Mouse (Mus musculus) limb, embryonic 14.5 days (tissue): Measurements from ENCODE around the gene Tacc2. TPM values are rescaled to one million over a fixed set of nuclear protein-coding genes. Genes with fewer than 3 reads are reported as not detected.

Experiments
- ATAC-seq: fragments of 200-750 bp; cut with Nextera tagmentation; 2 replicates; pipeline ENCODE4 v1.8.0; 2017; ENCODE audit warnings: low read depth, moderate number of reproducible peaks, moderate TSS enrichment; ENCODE audit not compliant: low FRiP score
- DNase-seq: peaks from one replicate; pipeline ENCODE4 v3.0.0-alpha.2; 2015; ENCODE audit warnings: low spot score
- H3K27ac ChIP-seq: fragments of 300-500 bp; sonication (generic); replicated peaks from 2 replicates; pipeline ENCODE4 v1.5.1; 2014; ENCODE audit warnings: low read depth, mild to moderate bottlenecking, low read length, moderate library complexity, mixed read lengths
- H3K27me3 ChIP-seq: fragments of 300-500 bp; sonication (generic); 2 replicates; pipeline ENCODE4 v1.6.1; 2014; ENCODE audit warnings: low read length, mixed read lengths; ENCODE audit not compliant: control insufficient read depth, insufficient read depth
- H3K36me3 ChIP-seq: fragments of 300-500 bp; sonication (generic); 2 replicates; pipeline ENCODE4 v1.6.1; 2014; ENCODE audit warnings: mild to moderate bottlenecking, low read length, moderate library complexity, mixed read lengths; ENCODE audit not compliant: control insufficient read depth, insufficient read depth
- H3K4me1 ChIP-seq: fragments of 300-500 bp; sonication (generic); 2 replicates; pipeline ENCODE4 v1.6.1; 2014; ENCODE audit warnings: antibody characterized with exemption, low read length, mixed read lengths; ENCODE audit not compliant: control insufficient read depth, insufficient read depth
- H3K4me2 ChIP-seq: fragments of 300-500 bp; sonication (generic); replicated peaks from 2 replicates; pipeline ENCODE4 v1.6.1; 2014; ENCODE audit warnings: low read depth, mild to moderate bottlenecking, low read length, moderate library complexity; ENCODE audit not compliant: severe bottlenecking
- H3K4me3 ChIP-seq: fragments of 300-500 bp; sonication (generic); replicated peaks from 2 replicates; pipeline ENCODE4 v1.5.1; 2014; ENCODE audit warnings: low read length
- H3K9ac ChIP-seq: fragments of 300-500 bp; sonication (generic); 2 replicates; pipeline ENCODE4 v1.6.1; 2014; ENCODE audit warnings: mild to moderate bottlenecking, low read depth, low read length, moderate library complexity; ENCODE audit not compliant: severe bottlenecking
- H3K9me3 ChIP-seq: fragments of 300-500 bp; sonication (generic); 2 replicates; pipeline ENCODE4 v1.6.1; 2016; ENCODE audit warnings: low read length; ENCODE audit not compliant: control insufficient read depth
- POLR2A ChIP-seq: fragments of 200-500 bp; IDR thresholded peaks from 2 replicates; pipeline ENCODE4 v1.8.0; 2012; ENCODE audit warnings: inconsistent platforms, mild to moderate bottlenecking, moderate library complexity, borderline replicate concordance; ENCODE audit not compliant: insufficient read depth, insufficient read length; ENCODE audit errors: extremely low read depth
- WGBS: fragments of 180-500 bp; shearing (Covaris S2); extraction: QIAGEN DNeasy Blood & Tissue Kit; methylation state at CpG from one replicate; pipeline ENCODE4 v1.1.7; 2014; 5-methylcytosine and 5-hydroxymethylcytosine counted together
- polyA plus RNA-seq, 2 experiments: library from polyadenylated mRNA; depleted of rRNA in 1 of 2; stranded (reverse) in 1 of 2; unstranded in 1 of 2; fragments of >200 nt; fragmentation: Nextera tagmentation in 1 of 2; extraction: Ambion mirVana in 1 of 2; gene quantifications; 2 replicates each; pipeline versions ENCODE4 v1.2.1 to v1.2.3; 2012 to 2014

Tacc2 gene
- polyA plus RNA-seq, 2 experiments, result 38.2 to 49.1 TPM

DNA sequence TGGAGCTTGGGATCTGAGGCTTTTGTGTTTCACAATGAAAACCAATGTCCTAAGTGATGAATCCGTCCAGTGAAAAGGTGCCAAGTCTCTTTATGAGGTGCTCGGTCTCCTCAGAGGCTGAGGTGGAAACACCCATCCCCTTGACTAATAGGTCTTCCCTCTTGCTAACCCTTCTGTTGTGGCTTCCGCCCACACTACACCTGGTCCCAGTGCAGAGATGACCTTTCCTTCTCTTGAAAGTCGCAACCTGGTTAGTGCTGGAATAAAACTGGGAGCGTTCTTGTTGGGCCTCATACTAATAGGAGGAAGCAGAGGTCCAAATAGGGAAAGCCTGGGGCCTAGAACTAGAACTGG lies 55.1 kb downstream of the Tacc2 start:
- Histone ChIP-seq H3K4me2 (no peak overlapping the region), H3K27ac (no peak overlapping the region), H3K27me3 (no peaks in the 10 kb centered on the region), H3K9me3 (no peaks in the 10 kb centered on the region), H3K4me3 (no peak overlapping the region), H3K36me3 (no peaks in the 10 kb centered on the region), H3K4me1 (peaks cover 14% of the 10 kb centered on the region), H3K9ac (no peak overlapping the region)
- 94% methylated on average over 5 of the region's 5 CpGs for WGBS
- TF ChIP-seq POLR2A, result no peak
- no peak for ATAC-seq
- DNase-seq, result no peak

- Histone ChIP-seq H3K4me3 (no peak overlapping the region), H3K27me3 (no peaks in the 10 kb centered on the region), H3K9ac (no peak overlapping the region), H3K4me1 (peaks cover 19% of the 10 kb centered on the region), H3K4me2 (no peak overlapping the region), H3K27ac (no peak overlapping the region), H3K9me3 (no peaks in the 10 kb centered on the region), H3K36me3 (no peaks in the 10 kb centered on the region)
- ATAC-seq, result no peak
- WGBS, result 82% methylated on average over 4 of the region's 4 CpGs
- no peak for DNase-seq
- TF ChIP-seq POLR2A, result no peak
These were observed 57.1 kb downstream of the Tacc2 start for GRCm38 (mm10) chr7:130634259-130634871.

- Histone ChIP-seq H3K27me3 (no peaks in the 10 kb centered on the region), H3K9me3 (no peaks in the 10 kb centered on the region), H3K4me1 (peaks cover 19% of the 10 kb centered on the region), H3K4me2 (no peak overlapping the region), H3K27ac (no peak overlapping the region), H3K36me3 (no peaks in the 10 kb centered on the region), H3K4me3 (no peak overlapping the region), H3K9ac (no peak overlapping the region)
- TF ChIP-seq POLR2A, result no peak
- ATAC-seq (no peak), DNase-seq (no peak)
- WGBS, result 42% methylated on average over 7 of the region's 7 CpGs
These were observed 58.0 kb downstream of the Tacc2 start for GRCm38 (mm10) chr7:130635212-130635611.

GRCm38 (mm10) chr7:130636274-130636673 lies 59.0 kb downstream of the Tacc2 start:
- Histone ChIP-seq H3K4me2 (no peak overlapping the region), H3K36me3 (no peaks in the 10 kb centered on the region), H3K27ac (no peak overlapping the region), H3K4me3 (no peak overlapping the region), H3K9ac (no peak overlapping the region), H3K27me3 (no peaks in the 10 kb centered on the region), H3K9me3 (no peaks in the 10 kb centered on the region), H3K4me1 (peaks cover 19% of the 10 kb centered on the region)
- no peak for ATAC-seq
- TF ChIP-seq POLR2A, result no peak
- WGBS, result 79% methylated on average over 3 of the region's 3 CpGs
- DNase-seq, result no peak

- no peak for ATAC-seq
- H3K9me3 ChIP-seq, result no peaks in the 10 kb centered on the region
- peaks cover 17% of the 10 kb centered on the region for H3K4me1 ChIP-seq
- H3K27ac ChIP-seq, result no peak overlapping the region
- no peak overlapping the region for H3K9ac ChIP-seq
- WGBS, result 73% methylated on average over 4 of the region's 4 CpGs
- H3K4me3 ChIP-seq, result no peak overlapping the region
- DNase-seq, result no peak
- H3K4me2 ChIP-seq, result no peak overlapping the region
- H3K36me3 ChIP-seq, result no peaks in the 10 kb centered on the region
- no peaks in the 10 kb centered on the region for H3K27me3 ChIP-seq
- no peak for TF ChIP-seq POLR2A
These were observed 59.7 kb downstream of the Tacc2 start for GRCm38 (mm10) chr7:130636902-130637301.

DNA sequence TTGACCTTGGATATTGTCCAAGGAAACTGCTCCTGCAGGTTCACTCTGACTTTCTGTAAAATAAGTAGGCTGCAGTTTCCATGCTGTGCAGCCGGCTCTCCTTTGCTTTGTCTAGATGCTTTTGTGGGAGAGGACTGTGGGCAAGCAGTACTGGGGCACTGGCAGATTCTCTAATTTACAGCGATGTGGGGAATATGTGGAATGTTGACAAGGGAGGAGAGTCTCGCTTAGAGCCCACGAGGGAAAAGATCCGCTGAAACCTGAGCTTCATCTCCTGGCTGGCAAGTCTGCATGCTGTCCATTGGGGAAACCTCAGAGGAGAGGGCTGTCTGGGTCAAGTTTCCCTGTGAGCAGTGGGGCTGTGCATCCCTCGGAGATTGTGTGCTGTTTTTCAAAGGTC lies 60.6 kb downstream of the Tacc2 start:
- 12% methylated on average over 6 of the region's 6 CpGs for WGBS
- no peak for TF ChIP-seq POLR2A
- no peak for DNase-seq
- H3K4me3 ChIP-seq, result no peak overlapping the region
- H3K27ac ChIP-seq, result peak overlapping the region; percentile 38; the same call in 1 of the 2 replicates
- no peaks in the 10 kb centered on the region for H3K27me3 ChIP-seq
- no peak overlapping the region for H3K9ac ChIP-seq
- peaks cover 17% of the 10 kb centered on the region for H3K4me1 ChIP-seq
- no peak for ATAC-seq
- H3K4me2 ChIP-seq, result no peak overlapping the region
- H3K36me3 ChIP-seq, result no peaks in the 10 kb centered on the region
- H3K9me3 ChIP-seq, result no peaks in the 10 kb centered on the region
